Mouse (Mus musculus) kidney, postnatal 10 days (tissue): ENCODE measurements around the gene Crocc.

Source experiments
- DNase-seq: peaks from one replicate; pipeline ENCODE4 v3.0.0; 2021; ENCODE audit warnings: mixed read lengths

Crocc gene

GRCm38 (mm10) chr4:141066709-141067515 lies 6.6 kb upstream of the Crocc start:
- peak; percentile 82 for DNase-seq

DNA sequence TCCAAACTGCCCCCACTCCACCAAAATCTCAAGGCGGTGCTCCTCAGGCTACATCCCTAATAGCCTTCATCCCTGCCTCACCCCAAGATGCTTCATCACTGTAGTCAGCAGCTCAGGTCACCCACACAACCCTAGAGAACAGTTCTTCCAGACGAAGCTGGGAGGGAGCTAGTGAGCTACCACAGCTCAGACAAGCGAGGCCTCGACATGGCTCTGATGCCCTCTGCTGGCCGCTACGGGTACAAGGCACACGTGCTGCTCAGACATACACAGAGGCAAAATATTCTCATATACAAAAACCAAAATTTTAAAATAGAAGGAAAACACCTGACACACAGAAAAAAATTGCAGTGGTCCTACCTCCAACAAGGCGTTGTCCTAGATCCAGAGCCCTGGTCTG lies 4.8 kb upstream of the Crocc start:
- DNase-seq = peak; percentile 92

- no peak for DNase-seq
These were observed 3.8 kb upstream of the Crocc start for GRCm38 (mm10) chr4:141064104-141064659.

DNA sequence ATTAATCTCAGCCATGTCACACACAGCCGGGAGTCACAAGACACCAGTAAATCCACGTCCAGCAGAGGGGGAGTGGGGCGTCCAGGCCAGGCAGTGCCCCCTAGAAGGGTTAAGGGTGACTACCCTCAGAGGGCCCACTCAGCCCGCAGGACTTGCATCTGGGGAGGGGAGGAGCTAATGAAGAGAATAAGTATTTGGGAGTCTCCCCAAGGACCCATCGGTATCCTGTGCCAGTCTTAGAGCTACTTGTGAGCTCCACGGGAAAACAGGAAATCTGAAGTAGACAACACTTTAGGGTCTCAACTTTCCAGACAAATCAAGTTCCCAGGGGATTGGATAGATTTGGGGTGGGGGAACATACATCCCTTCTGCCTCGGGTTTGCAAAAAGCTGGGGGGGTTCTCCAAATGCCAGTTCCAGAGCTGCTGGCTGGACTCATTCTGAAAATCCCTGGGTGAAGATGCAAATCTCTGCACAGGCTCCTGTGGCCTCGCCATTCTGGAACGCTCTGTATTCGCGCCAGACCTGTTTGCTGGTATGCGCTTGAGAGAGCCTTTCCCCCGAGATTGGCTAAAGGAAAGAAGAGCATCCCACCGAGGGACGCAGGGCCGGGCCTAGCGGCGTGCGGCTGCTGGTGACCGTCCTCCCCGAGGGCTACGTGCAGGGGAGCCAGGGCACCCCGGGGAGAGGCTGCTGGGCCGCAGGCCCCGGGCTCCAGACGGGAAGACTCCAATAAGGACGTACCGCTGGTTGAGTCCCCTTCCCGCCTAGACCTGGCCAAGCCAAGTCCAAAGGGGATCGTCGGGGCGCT lies 529 bp downstream of the Crocc start:
- DNase-seq = peak; percentile 17

GRCm38 (mm10) chr4:141058835-141059234 lies 1.5 kb downstream of the Crocc start:
- peak; percentile 9 for DNase-seq

DNA sequence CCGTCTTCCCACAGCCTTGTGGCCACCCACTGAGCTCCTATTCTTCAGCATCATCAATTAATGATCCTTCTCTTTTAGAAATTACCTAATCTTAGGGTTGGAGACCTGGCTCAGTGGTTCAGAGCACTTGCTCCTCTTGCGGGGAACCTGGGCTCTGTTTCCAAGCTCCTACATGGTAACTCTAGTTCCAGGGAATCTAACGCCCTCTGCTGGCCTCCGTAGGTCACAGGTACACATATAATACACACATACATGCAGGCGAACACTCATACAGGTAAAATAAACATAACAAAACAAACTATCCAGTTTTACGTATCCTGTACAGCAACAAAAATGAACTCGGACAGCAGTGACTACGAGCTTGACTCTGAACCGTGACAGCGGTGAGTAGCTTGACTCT lies 3.4 kb downstream of the Crocc start:
- DNase-seq = no peak

GRCm38 (mm10) chr4:141053568-141054161 lies 6.7 kb downstream of the Crocc start:
- DNase-seq = peak; percentile 87

DNA sequence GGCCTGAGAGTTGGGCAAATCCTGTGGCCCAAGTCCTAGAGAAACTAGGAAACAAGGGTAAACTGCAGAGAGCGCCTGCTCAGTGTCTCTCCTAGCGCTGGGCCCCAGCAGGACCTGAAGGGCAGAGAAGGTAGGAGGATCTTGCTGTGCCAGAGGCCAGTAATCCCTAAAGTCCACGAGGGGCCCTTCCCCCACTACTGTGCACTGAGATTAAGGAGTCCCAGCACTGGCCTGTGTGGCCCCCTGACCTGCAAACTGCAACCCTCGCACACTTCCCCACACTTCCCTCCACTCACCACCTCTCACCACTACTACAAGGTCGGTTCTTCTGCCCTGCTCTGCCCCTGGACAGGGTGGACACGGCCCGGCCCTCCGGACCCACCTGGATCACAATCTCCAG lies 7.2 kb downstream of the Crocc start:
- peak; percentile 63 for DNase-seq

GRCm38 (mm10) chr4:141052442-141052841 lies 7.9 kb downstream of the Crocc start:
- no peak for DNase-seq

DNA sequence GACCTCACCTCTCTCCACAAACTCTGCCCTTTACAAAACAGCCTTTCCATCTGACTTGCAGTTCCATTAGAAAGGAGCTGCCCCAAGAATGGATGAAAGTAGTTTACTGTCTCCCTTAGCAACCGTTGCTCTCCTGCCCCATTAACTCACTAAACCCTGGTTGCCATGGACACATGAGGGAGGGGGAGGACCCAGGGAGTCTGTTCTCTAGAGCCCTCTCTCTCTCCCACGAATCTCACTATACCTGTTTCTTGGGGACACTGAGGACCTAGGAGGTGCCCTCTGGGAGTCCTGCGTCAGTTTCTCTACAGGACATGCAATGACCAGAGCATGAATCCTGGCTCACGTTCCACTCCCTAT lies 10.9 kb downstream of the Crocc start:
- peak; percentile 61 for DNase-seq

- no peak for DNase-seq
These were observed 11.4 kb downstream of the Crocc start for GRCm38 (mm10) chr4:141048810-141049475.

- DNase-seq = peak; percentile 87
These were observed 15.5 kb downstream of the Crocc start for GRCm38 (mm10) chr4:141044816-141045215.

DNA sequence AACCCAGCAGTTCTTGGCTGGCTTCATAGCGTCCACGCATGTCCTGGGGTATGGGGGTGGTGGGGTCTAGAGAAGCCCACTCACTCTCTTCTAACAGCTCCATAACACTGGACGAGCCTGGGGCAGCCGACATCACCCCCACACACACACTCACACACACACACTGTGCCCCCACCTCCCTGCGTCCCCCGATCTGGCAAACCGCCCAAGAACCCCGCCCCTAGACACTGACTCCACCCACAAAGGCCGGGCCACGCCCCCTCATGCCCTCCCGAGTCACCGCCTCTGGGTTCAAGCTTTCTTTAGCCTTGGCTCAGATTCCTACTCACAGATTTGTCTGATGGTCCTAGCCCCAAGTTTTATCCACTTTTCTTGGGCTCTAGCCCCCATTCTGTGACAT lies 19.2 kb downstream of the Crocc start:
- DNase-seq = peak; percentile 67

- DNase-seq = peak; percentile 72
These were observed 26.5 kb downstream of the Crocc start for GRCm38 (mm10) chr4:141033606-141034549.

DNA sequence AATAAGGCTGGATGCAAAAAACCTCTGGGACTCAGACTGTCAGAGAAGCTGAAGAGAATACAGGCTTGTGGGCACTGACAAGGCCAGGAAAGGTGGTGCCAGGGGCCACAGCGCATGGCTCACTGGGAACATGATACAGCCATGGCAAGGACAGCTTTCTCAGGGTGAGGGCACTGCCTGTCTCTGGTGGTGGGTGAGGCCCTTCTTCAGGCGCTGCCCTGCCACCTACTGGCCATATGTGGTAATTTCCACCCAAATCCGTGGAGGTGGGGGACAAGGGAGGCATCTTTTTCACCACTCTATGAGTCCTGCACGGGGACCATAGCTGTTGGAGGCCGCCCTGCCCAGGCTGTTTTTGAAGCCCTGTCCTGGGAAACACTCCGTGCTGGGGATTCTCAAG lies 28.6 kb downstream of the Crocc start:
- peak; percentile 86 for DNase-seq

DNA sequence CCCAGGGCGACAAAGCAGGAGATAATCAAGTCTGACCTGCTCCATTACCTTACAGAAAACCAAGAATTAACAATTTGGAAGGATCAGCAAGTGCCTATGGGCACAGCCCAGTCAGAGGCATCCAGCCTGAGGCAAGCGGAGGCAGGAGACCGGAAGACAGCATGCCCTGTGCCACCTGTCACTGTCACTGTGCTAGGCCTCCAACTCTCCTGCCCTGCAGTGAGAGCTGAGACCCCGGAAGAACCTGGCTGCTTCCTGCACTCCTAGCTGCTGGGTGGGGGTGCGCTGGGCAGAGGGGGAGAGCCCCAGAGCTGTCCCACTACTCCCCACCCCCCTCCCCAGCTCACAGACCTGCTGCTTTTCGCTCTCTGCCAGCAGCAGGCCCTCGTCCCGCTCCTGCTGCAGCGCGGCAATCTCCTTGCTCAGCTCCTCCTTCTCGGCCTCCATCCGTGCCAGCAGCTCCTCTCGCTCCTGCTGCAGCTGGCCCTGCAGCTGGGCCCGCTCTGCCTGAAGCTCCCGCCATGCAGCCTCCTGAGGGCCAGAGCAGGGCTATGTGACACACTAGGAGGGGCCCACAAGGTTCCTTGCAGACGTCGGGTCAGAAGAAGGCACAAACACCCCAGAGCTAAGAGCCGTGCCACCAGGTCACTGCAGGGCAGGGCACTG lies 29.7 kb downstream of the Crocc start:
- DNase-seq = no peak

GRCm38 (mm10) chr4:141024992-141025391 lies 35.4 kb downstream of the Crocc start:
- DNase-seq = no peak

- no peak for DNase-seq
These were observed 36.3 kb downstream of the Crocc start for GRCm38 (mm10) chr4:141024052-141024451.

- no peak for DNase-seq
These were observed 38.8 kb downstream of the Crocc start for GRCm38 (mm10) chr4:141021614-141021929.

DNA sequence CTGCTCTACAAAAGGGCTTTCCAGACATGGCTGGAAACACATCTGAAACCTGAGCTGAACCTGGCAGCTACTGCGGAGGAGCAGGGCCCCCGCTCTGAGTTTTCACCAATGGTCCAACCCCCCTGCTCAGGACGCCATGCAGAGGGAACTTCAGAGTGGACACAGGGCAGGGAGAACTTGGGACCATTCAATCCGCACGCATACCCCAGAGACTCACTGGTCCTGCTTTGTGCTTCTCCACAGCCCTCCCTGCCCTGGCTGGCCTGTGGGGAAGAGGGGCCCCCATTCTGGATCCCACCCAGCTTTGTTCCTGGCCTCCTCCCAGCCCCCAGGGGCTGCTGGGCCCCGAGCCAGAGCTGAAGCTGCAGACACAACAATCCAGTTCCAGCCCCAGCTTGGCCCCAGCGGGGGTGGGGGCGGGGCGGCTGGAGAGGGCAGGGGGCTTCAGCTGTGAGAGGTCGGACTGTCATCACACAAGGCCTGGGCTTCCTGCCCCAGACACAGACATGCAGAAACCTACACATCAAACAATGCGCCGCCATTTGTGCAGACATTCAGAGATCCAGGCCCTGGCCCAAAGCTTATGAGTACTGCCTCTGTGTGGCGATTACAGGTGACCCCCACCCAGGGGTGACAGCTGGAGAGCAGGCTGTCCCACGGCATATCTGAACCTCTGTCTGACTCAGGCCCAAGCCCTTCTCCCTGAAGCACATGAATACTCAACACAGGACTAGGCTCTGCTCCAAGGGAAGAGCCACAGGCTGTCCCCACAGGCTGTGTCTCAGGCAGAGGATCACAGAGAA lies 39.3 kb downstream of the Crocc start:
- peak; percentile 83 for DNase-seq
